Mouse (Mus musculus) adrenal gland, postnatal 14 days (tissue): ENCODE data around the gene Smarcd2. TPM values are rescaled to one million over a fixed set of nuclear protein-coding genes. Genes with fewer than 3 reads are reported as not detected.

Experiments
- DNase-seq: peaks from one replicate; pipeline ENCODE4 v3.0.0; 2021; ENCODE audit warnings: mixed read lengths
- total RNA-seq: library from RNA; stranded (reverse); gene quantifications from 2 replicates; pipeline ENCODE4 v1.2.3, GENCODE M21; 2021

Smarcd2 gene
- total RNA-seq, 1 experiment from 2014 or later, result 79.9 TPM

GRCm38 (mm10) chr11:106276454-106276853, 3.7 kb upstream of the Smarcd2 start, which contains the start of gene Tcam1:
Gene Tcam1 (plus strand): TSS chr11:106276672.
- DNase-seq, result peak; percentile 96

GRCm38 (mm10) chr11:106274971-106275411, 2.2 kb upstream of the Smarcd2 start:
- DNase-seq, result peak; percentile 68

- no peak for DNase-seq
Observed at GRCm38 (mm10) chr11:106274374-106274773, 1.6 kb upstream of the Smarcd2 start.

GRCm38 (mm10) chr11:106273811-106274210, 1.0 kb upstream of the Smarcd2 start:
- no peak for DNase-seq

- peak; percentile 66 for DNase-seq
Observed at GRCm38 (mm10) chr11:106273311-106273684, 526 bp upstream of the Smarcd2 start.

- peak; percentile 62 for DNase-seq
Observed at GRCm38 (mm10) chr11:106271794-106272643, 753 bp downstream of the Smarcd2 start.

- peak; percentile 46 for DNase-seq
Observed at GRCm38 (mm10) chr11:106271131-106271793, 1.5 kb downstream of the Smarcd2 start.

- DNase-seq, result peak; percentile 57
Observed at GRCm38 (mm10) chr11:106269060-106269431, 3.7 kb downstream of the Smarcd2 start.

GRCm38 (mm10) chr11:106268326-106269059, 4.3 kb downstream of the Smarcd2 start:
- peak; percentile 93 for DNase-seq

- DNase-seq, result no peak
Observed at GRCm38 (mm10) chr11:106267871-106268270, 4.9 kb downstream of the Smarcd2 start.

GRCm38 (mm10) chr11:106267311-106267852, 5.4 kb downstream of the Smarcd2 start:
- DNase-seq, result peak; percentile 86

- no peak for DNase-seq
Observed at GRCm38 (mm10) chr11:106266431-106266830, 6.3 kb downstream of the Smarcd2 start.

GRCm38 (mm10) chr11:106265570-106265969, 7.2 kb downstream of the Smarcd2 start:
- no peak for DNase-seq

GRCm38 (mm10) chr11:106264988-106265387, 7.8 kb downstream of the Smarcd2 start:
- DNase-seq, result no peak

- no peak for DNase-seq
Observed at GRCm38 (mm10) chr11:106263963-106264362, 8.8 kb downstream of the Smarcd2 start.

- no peak for DNase-seq
Observed at GRCm38 (mm10) chr11:106260826-106261450, 11.8 kb downstream of the Smarcd2 start.

- peak; percentile 52 for DNase-seq
Observed at GRCm38 (mm10) chr11:106256775-106257174, 16.0 kb downstream of the Smarcd2 start.

GRCm38 (mm10) chr11:106255685-106256451, 16.9 kb downstream of the Smarcd2 start, which contains the start of the genes Ftsj3 and Psmc5:
Gene Ftsj3 (minus strand): TSS chr11:106256079.
Gene Psmc5 (plus strand): TSS chr11:106256154.
- DNase-seq, result peak; percentile 99

- DNase-seq, result peak; percentile 73
Observed at GRCm38 (mm10) chr11:106255174-106255573, 17.6 kb downstream of the Smarcd2 start.

- no peak for DNase-seq
Observed at GRCm38 (mm10) chr11:106254767-106255166, 18.0 kb downstream of the Smarcd2 start.

GRCm38 (mm10) chr11:106249326-106249725, 23.4 kb downstream of the Smarcd2 start:
- DNase-seq, result no peak
